ENCODE assay signal across 14 mouse cellular contexts in the genomic region with DNA sequence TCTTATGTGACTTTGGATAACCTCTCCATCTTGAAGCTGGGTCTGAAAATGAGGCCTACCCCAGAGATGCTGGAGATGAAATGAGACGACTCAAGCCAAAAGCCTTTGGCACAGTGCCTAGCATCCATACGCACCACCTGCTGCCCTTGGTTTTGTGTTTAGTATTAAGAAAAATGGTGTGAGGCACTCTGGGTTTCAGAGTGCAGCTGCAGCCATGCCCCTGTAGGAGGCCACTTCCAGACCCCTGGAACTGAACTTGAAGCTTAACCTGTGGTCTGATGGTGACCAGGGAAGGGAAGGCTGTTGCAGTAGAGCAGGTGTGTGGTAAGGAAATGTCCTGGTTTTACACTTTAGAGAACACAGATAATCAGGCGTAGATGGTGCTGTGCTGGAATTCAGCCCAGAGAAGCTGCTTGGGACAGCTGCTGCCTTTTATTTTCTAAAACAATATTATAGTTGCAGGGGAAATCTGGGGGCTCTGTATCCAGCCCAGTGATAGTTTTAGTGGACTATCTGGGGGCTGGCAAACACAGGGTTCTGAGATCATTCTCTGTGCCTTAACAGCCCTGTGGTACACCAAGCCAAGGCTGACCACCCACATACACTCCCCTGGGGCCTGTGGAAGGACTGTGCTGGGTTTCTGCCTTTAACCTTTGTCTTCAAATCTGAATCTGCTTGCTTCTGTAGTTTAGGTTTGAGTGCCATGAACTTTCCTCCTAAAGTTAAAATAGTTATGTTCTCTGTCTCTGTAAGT. TPM values are rescaled to one million over a fixed set of nuclear protein-coding genes. Genes with fewer than 3 reads are reported as not detected.
DNase-seq lines count a peak whose midpoint lies in the region; ATAC-seq lines count a peak whose summit lies in the region.
"Had no signal": no experiment of that assay in that cellular context is flagged by ENCODE, and none has a peak within 500 bp of the region (broad histone marks: within the 10 kb centered on the region; RNA-seq: fewer than 3 reads in every experiment).

No protein-coding gene starts in this region.

- WGBS in hindbrain, embryonic 12.5 days: 48% methylated on average over 3 of the region's 3 CpGs
- 77% methylated on average over 3 of the region's 3 CpGs for WGBS in hindbrain, embryonic 10.5 days
- WGBS in limb, embryonic 13.5 days: 27% methylated on average over 3 of the region's 3 CpGs

- H3K4me1 ChIP-seq in hindbrain, embryonic 12.5 days: peaks cover 12% of the 10 kb centered on the region
- peaks cover 36% of the 10 kb centered on the region for H3K4me1 ChIP-seq in hindbrain, embryonic 10.5 days (replicated peaks)
- peaks cover 36% of the 10 kb centered on the region for H3K4me1 ChIP-seq in limb, embryonic 13.5 days

- ATAC-seq in hindbrain, embryonic 12.5 days (ENCODE audit: low FRiP score): peak; percentile 37; the same call in 1 of the 2 replicates
- peak; percentile 68 for ATAC-seq in limb, embryonic 13.5 days (ENCODE audit: low FRiP score, low read depth)
- ATAC-seq: Patski had no signal

- DNase-seq in hindbrain, embryonic 10.5 days (ENCODE audit: low spot score): no peak
- peak; percentile 65 for DNase-seq in retina, postnatal 1 day
- no peak for DNase-seq in retina, embryonic 14.5 days (ENCODE audit: low spot score)
- DNase-seq in urinary bladder, postnatal 10 days (ENCODE audit: low spot score): no peak
- no peak for DNase-seq in layer of hippocampus, adult 9-11 months
- DNase-seq: adrenal gland, adult 2 months; heart, adult 11 months; thymus, postnatal 14 days had no signal

- no peaks in the 10 kb centered on the region for H3K9me3 ChIP-seq in hindbrain, embryonic 12.5 days (replicated peaks)
- no peaks in the 10 kb centered on the region for H3K9me3 ChIP-seq in hindbrain, embryonic 10.5 days
- no peaks in the 10 kb centered on the region for H3K9me3 ChIP-seq in limb, embryonic 13.5 days
- H3K9me3 ChIP-seq: embryonic facial prominence, embryonic 15.5 days had no signal

- no peak overlapping the region for H3K4me3 ChIP-seq in hindbrain, embryonic 12.5 days
- H3K4me3 ChIP-seq in hindbrain, embryonic 10.5 days: no peak overlapping the region
- H3K4me3 ChIP-seq in limb, embryonic 13.5 days: no peak overlapping the region
- H3K4me3 ChIP-seq: embryonic facial prominence, embryonic 15.5 days; left cerebral cortex, adult 2 months had no signal

- no peak overlapping the region for H3K27ac ChIP-seq in hindbrain, embryonic 12.5 days
- H3K27ac ChIP-seq in hindbrain, embryonic 10.5 days: no peak overlapping the region
- H3K27ac ChIP-seq in limb, embryonic 13.5 days: no peak overlapping the region
- H3K27ac ChIP-seq: embryonic facial prominence, embryonic 15.5 days; left cerebral cortex, adult 2 months; liver, embryonic 14.5 days had no signal

- no peak overlapping the region for H3K4me2 ChIP-seq in hindbrain, embryonic 12.5 days (replicated peaks)
- H3K4me2 ChIP-seq in limb, embryonic 13.5 days (replicated peaks): no peak overlapping the region
- H3K4me2 ChIP-seq: embryonic facial prominence, embryonic 15.5 days had no signal

- H3K9ac ChIP-seq in hindbrain, embryonic 12.5 days: no peak overlapping the region
- no peak overlapping the region for H3K9ac ChIP-seq in limb, embryonic 13.5 days
- H3K9ac ChIP-seq: embryonic facial prominence, embryonic 15.5 days; liver, embryonic 14.5 days had no signal

- H3K36me3 ChIP-seq in hindbrain, embryonic 12.5 days: no peaks in the 10 kb centered on the region
- H3K36me3 ChIP-seq in hindbrain, embryonic 10.5 days: no peaks in the 10 kb centered on the region
- H3K36me3 ChIP-seq in limb, embryonic 13.5 days: peaks cover 1% of the 10 kb centered on the region; the same call in 1 of the 2 replicates
- H3K36me3 ChIP-seq: embryonic facial prominence, embryonic 15.5 days had no signal

- no peaks in the 10 kb centered on the region for H3K27me3 ChIP-seq in hindbrain, embryonic 12.5 days
- no peaks in the 10 kb centered on the region for H3K27me3 ChIP-seq in hindbrain, embryonic 10.5 days (ENCODE audit: insufficient read depth, poor library complexity, severe bottlenecking)
- H3K27me3 ChIP-seq in limb, embryonic 13.5 days: no peaks in the 10 kb centered on the region
- H3K27me3 ChIP-seq: embryonic facial prominence, embryonic 15.5 days; Patski had no signal

RNA-seq across cellular contexts. Expression of gene Smco4, which starts 17.5 kb away (rescaled TPM):
- 1.2 and 1.7 TPM in 2 replicates for polyA plus RNA-seq in hindbrain, embryonic 12.5 days (2016; fragmentation: Nextera tagmentation; extraction: Ambion mirVana)
- polyA plus RNA-seq in hindbrain, embryonic 10.5 days (2016; fragmentation: Nextera tagmentation; extraction: Ambion mirVana): 2.1 and 2.6 TPM in 2 replicates
- polyA plus RNA-seq in limb, embryonic 13.5 days (2015; fragmentation: Nextera tagmentation; extraction: Ambion mirVana): 2.8 and 3.3 TPM in 2 replicates
